Mouse (Mus musculus) spleen, adult 18-20 months (tissue): ENCODE results near the gene Elmo2.

Source experiments
- DNase-seq, 2 experiments: peaks; one replicate each; pipeline ENCODE4 v3.0.0; 2022; ENCODE audit warnings: mixed read lengths in 2 of 2

Elmo2 gene

GRCm38 (mm10) chr2:165256213-165256612 is 70.1 kb downstream of the Elmo2 start:
- no peak for DNase-seq

- DNase-seq: no peak
Measured at GRCm38 (mm10) chr2:165253867-165254266, 72.4 kb downstream of the Elmo2 start.

GRCm38 (mm10) chr2:165253269-165253668 is 73.0 kb downstream of the Elmo2 start:
- no peak for DNase-seq

GRCm38 (mm10) chr2:165252801-165253200 is 73.5 kb downstream of the Elmo2 start:
- no peak for DNase-seq

DNA sequence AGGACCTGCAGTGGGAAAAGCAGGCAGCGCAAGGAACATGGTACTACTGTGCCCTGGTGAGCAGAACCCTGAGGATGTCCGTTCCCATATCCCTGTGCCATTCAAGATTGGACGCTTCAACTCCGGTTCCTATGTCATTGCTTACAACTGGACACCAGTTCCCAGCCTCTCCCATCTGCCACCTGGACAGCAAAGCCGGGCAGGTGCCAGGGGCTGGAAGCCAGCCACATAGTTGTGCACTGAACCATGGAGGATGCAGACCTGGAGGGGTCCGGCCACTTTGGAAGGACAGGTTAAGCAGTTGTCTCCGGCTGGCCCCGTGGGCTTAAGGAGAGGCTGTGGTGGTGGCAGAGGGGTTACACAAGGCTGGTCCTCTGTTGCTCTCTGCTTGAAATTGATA is 73.9 kb downstream of the Elmo2 start:
- no peak for DNase-seq

DNA sequence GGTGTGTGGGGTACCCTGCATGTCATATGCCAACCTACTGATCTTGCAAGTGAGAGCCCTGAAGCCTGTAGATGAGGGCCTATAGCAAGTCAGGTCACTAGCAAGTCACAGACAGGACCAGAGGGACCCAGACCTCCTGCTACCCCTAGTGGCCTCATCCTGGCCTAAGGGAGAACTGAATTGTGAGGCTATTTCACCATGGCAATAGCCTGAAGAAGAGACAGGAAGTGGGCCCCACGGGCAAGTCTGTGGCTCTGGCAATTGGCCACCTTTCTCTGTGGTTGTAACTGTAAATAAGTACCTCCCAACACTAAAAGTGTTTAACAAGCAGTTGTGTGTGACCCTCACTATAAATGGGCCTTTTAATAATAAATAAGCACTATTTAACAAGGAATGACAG is 75.4 kb downstream of the Elmo2 start:
- no peak for DNase-seq

- no peak for DNase-seq
Measured at GRCm38 (mm10) chr2:165248967-165249366, 77.3 kb downstream of the Elmo2 start.

- no peak for DNase-seq
Measured at GRCm38 (mm10) chr2:165246349-165246748, 79.9 kb downstream of the Elmo2 start.

GRCm38 (mm10) chr2:165243122-165243720 is 83.1 kb downstream of the Elmo2 start:
- no peak for DNase-seq

DNA sequence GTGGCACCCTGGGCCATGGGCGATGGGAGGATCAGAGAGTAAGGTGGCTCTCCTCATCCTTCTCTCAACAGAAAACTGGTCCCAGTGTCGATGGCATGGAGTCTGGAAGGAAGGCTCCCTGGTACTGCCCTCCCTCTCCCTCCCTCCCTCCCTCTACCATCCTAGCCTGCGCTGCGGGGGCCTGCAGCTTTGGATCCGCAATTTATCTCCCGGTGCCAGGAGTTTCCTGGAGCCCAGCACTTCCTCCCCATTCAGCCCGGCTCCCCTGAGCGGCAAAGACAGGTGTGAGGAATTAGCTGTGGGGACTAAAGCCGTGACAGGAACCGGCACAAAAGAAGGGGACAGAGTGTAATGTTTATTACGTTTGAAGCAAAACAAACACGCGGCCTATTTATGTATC is 83.7 kb downstream of the Elmo2 start:
- DNase-seq: no peak

DNA sequence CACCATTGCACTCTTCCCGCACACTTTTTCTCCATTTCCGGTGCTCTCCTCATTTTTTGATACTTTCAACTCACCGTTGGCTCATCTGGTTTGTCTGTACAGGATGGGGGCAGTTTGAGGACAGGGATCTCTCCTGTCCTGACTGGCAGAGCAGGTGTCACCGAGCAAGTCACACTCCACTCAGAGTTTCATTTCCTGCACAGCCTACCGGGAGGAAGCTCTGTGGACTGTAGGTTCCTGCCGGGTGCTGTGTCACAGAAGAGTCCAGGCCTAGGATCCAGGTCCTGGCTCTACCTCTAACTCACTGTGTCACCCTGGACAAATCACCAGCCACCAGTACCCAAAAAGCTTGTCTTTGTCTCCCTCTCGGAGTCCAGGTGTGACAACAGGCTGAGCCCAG is 84.5 kb downstream of the Elmo2 start:
- DNase-seq: no peak

DNA sequence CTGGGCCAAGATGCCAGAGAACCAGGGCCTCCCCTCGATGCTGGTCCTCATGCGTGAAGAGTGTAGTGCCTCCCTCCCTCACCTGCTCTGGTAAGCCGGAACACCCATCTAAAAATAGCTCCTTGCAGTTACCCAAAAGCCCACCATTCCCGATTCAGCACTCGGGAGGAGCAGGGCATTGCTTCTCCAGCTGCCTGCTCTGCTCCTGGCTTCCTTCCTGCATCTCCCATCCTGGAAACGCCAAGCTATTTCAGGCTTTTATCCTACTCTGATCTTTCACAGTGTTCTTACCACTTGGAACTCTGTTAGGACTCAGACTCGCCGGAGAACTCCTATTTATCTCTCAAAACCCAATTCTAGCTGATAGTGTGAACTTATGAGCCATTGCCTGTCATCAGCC is 85.9 kb downstream of the Elmo2 start:
- no peak for DNase-seq

GRCm38 (mm10) chr2:165239533-165240144 is 86.6 kb downstream of the Elmo2 start:
- no peak for DNase-seq

DNA sequence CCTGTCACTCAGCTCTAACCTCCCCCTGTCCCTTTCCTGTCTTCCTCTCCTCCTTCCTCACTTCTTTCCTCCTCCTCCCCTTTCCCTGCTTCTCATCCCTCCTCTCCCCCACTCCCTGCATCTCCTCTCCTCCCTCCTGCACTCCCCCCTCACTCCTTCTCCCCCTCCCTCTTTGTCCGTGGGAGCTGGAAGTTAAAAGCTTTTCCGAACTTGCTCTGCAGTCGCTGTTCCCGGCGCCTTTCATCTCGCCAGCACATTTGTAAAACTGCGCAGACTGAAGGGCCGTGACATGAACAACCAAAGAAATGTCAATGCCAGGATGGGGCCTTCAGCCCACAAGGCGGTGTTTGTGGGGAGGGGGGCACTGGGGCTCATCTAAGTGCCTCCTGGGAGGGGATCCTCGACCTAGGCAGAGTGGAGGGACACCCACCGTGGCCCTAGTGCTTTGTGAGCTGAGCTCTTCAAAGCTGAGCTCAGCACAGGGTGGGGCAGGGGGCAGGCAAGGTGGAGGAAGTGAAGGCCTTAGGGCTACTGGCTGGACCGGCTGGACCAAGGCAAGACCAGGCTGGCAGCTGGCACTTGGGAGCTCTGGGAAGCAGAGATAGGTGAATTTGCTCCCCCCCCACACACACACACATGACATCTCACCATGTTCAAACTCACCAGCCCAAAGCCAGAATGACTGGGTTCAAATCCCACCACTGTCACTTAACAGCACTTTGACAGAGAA is 87.7 kb downstream of the Elmo2 start:
- no peak for DNase-seq
